In the genomic region with DNA sequence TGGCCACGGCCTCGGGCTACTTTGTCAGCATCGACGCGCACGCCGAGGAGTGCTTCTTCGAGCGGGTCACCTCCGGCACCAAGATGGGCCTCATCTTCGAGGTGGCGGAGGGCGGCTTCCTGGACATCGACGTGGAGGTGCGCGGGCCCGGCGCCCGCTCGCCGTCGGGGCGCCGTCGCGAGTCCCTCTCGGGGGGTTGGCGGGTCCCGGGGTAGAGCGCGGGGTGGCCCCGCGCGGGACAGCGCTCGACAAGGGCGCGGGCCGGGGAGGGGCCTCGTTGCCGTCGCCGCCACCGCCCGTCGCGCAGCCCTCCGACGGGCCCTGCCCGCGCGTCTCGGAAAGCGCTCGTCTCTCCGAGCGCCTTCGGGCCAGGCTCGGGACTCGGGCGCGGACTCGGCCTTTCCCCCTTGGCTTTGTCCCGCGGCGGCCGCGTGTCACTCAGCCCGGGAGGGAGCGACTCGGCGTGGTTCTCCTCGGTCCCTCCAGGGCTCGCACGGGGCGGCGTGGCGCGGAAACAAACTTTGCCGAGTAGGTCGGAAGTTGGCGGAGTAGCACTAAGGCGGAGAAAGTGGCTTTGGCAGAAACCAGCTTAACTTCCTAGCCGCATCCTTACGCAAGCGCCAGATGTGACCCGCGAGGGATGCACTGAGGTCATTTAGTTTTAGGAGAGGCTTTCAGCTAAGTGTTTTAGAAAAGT, we compare ENCODE assay signal across 8 mouse cellular contexts. TPM values are rescaled to one million over a fixed set of nuclear protein-coding genes. Genes with fewer than 3 reads are reported as not detected.
A peak's percentile ranks its signal among the peaks of the same experiment; 100 is the strongest.
DNase-seq lines count a peak whose midpoint lies in the region; ATAC-seq and TF ChIP-seq lines count a peak whose summit lies in the region.

No protein-coding gene starts in this region.

- no peak for TF ChIP-seq CTCF in kidney, postnatal 0 days (IDR thresholded peaks at IDR 0.05; ENCODE audit: low read depth)

- under 1% methylated on average over 68 of the region's 89 CpGs for WGBS in embryonic facial prominence, embryonic 15.5 days
- WGBS in heart, embryonic 14.5 days, result under 1% methylated on average over 54 of the region's 89 CpGs
- under 1% methylated on average over 75 of the region's 89 CpGs for WGBS in kidney, postnatal 0 days

- peak; percentile 36 for ATAC-seq in CD4-positive, CD25-positive, alpha-beta regulatory T cell, adult 4 months
- peak; percentile 76 for ATAC-seq in embryonic facial prominence, embryonic 15.5 days (ENCODE audit: insufficient number of reproducible peaks, low FRiP score, low TSS enrichment, low read depth)
- ATAC-seq in heart, embryonic 14.5 days (ENCODE audit: insufficient number of reproducible peaks, insufficient read depth, low FRiP score, low read depth), result peak; percentile 71
- peak; percentile 73 for ATAC-seq in kidney, postnatal 0 days (replicated peaks; ENCODE audit: low FRiP score, low read depth)

- peak; percentile 72 for DNase-seq in adrenal gland, adult 8-10 months
- DNase-seq in kidney, postnatal 0 days (ENCODE audit: low spot score), result peak; percentile 67
- DNase-seq in lung, postnatal 25 days (ENCODE audit: low spot score), result peak; percentile 64
- DNase-seq in ovary, postnatal 14 days (ENCODE audit: low spot score), result peak; percentile 63
- peak; percentile 70 for DNase-seq in thymus, postnatal 25 days

- peaks cover 29% of the 10 kb centered on the region for H3K36me3 ChIP-seq in embryonic facial prominence, embryonic 15.5 days
- peaks cover 39% of the 10 kb centered on the region for H3K36me3 ChIP-seq in heart, embryonic 14.5 days (ENCODE audit: control insufficient read depth, insufficient read depth, low read length)
- peaks cover 16% of the 10 kb centered on the region for H3K36me3 ChIP-seq in kidney, postnatal 0 days (ENCODE audit: insufficient read depth, low read length)

- no peaks in the 10 kb centered on the region for H3K9me3 ChIP-seq in embryonic facial prominence, embryonic 15.5 days (replicated peaks)
- no peaks in the 10 kb centered on the region for H3K9me3 ChIP-seq in heart, embryonic 14.5 days (ENCODE audit: control insufficient read depth, low read length)
- H3K9me3 ChIP-seq in kidney, postnatal 0 days (replicated peaks; ENCODE audit: low read length), result no peaks in the 10 kb centered on the region

- peak overlapping the region; percentile 96 for H3K4me3 ChIP-seq in embryonic facial prominence, embryonic 15.5 days (replicated peaks)
- H3K4me3 ChIP-seq in heart, embryonic 14.5 days (ENCODE audit: control insufficient read depth in 1 of 2, insufficient read depth in 1 of 2, low read depth in 1 of 2, low read length in 2 of 2), result peak overlapping the region; percentile 80 to 95
- H3K4me3 ChIP-seq in kidney, postnatal 0 days (replicated peaks; ENCODE audit: low read depth, low read length), result peak overlapping the region; percentile 86

- H3K9ac ChIP-seq in embryonic facial prominence, embryonic 15.5 days, result peak overlapping the region; percentile 93
- peak overlapping the region; percentile 93 for H3K9ac ChIP-seq in heart, embryonic 14.5 days (ENCODE audit: low read length)
- peak overlapping the region; percentile 93 for H3K9ac ChIP-seq in kidney, postnatal 0 days (ENCODE audit: low read depth, low read length)

- H3K4me2 ChIP-seq in embryonic facial prominence, embryonic 15.5 days (replicated peaks), result peak overlapping the region; percentile 52
- peak overlapping the region; percentile 75 for H3K4me2 ChIP-seq in heart, embryonic 14.5 days (ENCODE audit: low read length)
- peak overlapping the region; percentile 66 for H3K4me2 ChIP-seq in kidney, postnatal 0 days (ENCODE audit: low read length)

- H3K27me3 ChIP-seq in embryonic facial prominence, embryonic 15.5 days, result no peaks in the 10 kb centered on the region
- H3K27me3 ChIP-seq in heart, embryonic 14.5 days (ENCODE audit: control insufficient read depth, insufficient read depth, low read length), result no peaks in the 10 kb centered on the region
- no peaks in the 10 kb centered on the region for H3K27me3 ChIP-seq in kidney, postnatal 0 days (ENCODE audit: insufficient read depth, low read length)

- peaks cover 18% of the 10 kb centered on the region for H3K4me1 ChIP-seq in embryonic facial prominence, embryonic 15.5 days
- peaks cover 9 to 23% of the 10 kb centered on the region in 2 experiments for H3K4me1 ChIP-seq in heart, embryonic 14.5 days (ENCODE audit: control insufficient read depth in 2 of 2, insufficient read depth in 2 of 2, low read length in 2 of 2)
- H3K4me1 ChIP-seq in kidney, postnatal 0 days (replicated peaks; ENCODE audit: insufficient read depth, low read length), result 0 out of 2 replicates have a peak, but pooled peaks cover 8% of the 10 kb centered on the region

- peak overlapping the region; percentile 89 for H3K27ac ChIP-seq in embryonic facial prominence, embryonic 15.5 days (replicated peaks)
- peak overlapping the region; percentile 78 to 88 for H3K27ac ChIP-seq in heart, embryonic 14.5 days (replicated peaks in 1 of 2; ENCODE audit: control insufficient read depth in 1 of 2, insufficient read depth in 1 of 2, low read depth in 2 of 2, low read length in 2 of 2)
- peak overlapping the region; percentile 94 for H3K27ac ChIP-seq in kidney, postnatal 0 days

RNA-seq across cellular contexts. Expression of a gene that starts 0.6 kb away (rescaled TPM):
- polyA plus RNA-seq in CD4-positive, CD25-positive, alpha-beta regulatory T cell, adult 4 months (2017; shearing (Covaris generic)), result 10 to 100 TPM; 35.7 to 51.2 TPM
- total RNA-seq in adrenal gland, adult 8-10 months (2022), result 100 to 1,000 TPM; 179 to 244 (median 222) TPM
- polyA plus RNA-seq in embryonic facial prominence, embryonic 15.5 days (2015; fragmentation: Nextera tagmentation; extraction: Ambion mirVana), result 566 and 571 TPM in 2 replicates
- polyA plus RNA-seq in heart, embryonic 14.5 days (2014; fragmentation: Nextera tagmentation; extraction: Ambion mirVana), result 437 and 446 TPM in 2 replicates
- polyA plus RNA-seq in kidney, postnatal 0 days (2015; fragmentation: Nextera tagmentation; extraction: Ambion mirVana), result 561 and 572 TPM in 2 replicates

RNA-seq across cellular contexts. Expression of a gene that starts 9.9 kb away (rescaled TPM):
- 1 to 10 TPM in 1 of 2 experiments, under 1 TPM in 1; 0.62 to 1.1 TPM for polyA plus RNA-seq in CD4-positive, CD25-positive, alpha-beta regulatory T cell, adult 4 months (2017; shearing (Covaris generic))
- 10 to 100 TPM; 16.1 to 26.7 (median 21.0) TPM for total RNA-seq in adrenal gland, adult 8-10 months (2022)
- polyA plus RNA-seq in embryonic facial prominence, embryonic 15.5 days (2015; fragmentation: Nextera tagmentation; extraction: Ambion mirVana), result 23.2 and 25.1 TPM in 2 replicates
- 27.2 and 28.3 TPM in 2 replicates for polyA plus RNA-seq in heart, embryonic 14.5 days (2014; fragmentation: Nextera tagmentation; extraction: Ambion mirVana)
- polyA plus RNA-seq in kidney, postnatal 0 days (2015; fragmentation: Nextera tagmentation; extraction: Ambion mirVana), result 24.2 and 27.2 TPM in 2 replicates

RNA-seq across cellular contexts. Expression of a gene that starts 11.6 kb away (rescaled TPM):
- 10 to 100 TPM; 17.2 to 22.9 TPM for polyA plus RNA-seq in CD4-positive, CD25-positive, alpha-beta regulatory T cell, adult 4 months (2017; shearing (Covaris generic))
- 10 to 100 TPM; 13.4 to 28.4 (median 22.0) TPM for total RNA-seq in adrenal gland, adult 8-10 months (2022)
- polyA plus RNA-seq in embryonic facial prominence, embryonic 15.5 days (2015; fragmentation: Nextera tagmentation; extraction: Ambion mirVana), result 14.9 and 17.7 TPM in 2 replicates
- polyA plus RNA-seq in heart, embryonic 14.5 days (2014; fragmentation: Nextera tagmentation; extraction: Ambion mirVana), result 6.5 and 8.3 TPM in 2 replicates
- 7.5 and 8.3 TPM in 2 replicates for polyA plus RNA-seq in kidney, postnatal 0 days (2015; fragmentation: Nextera tagmentation; extraction: Ambion mirVana)

RNA-seq across cellular contexts. Expression of a gene that starts 37.9 kb away (rescaled TPM):
- 10 to 100 TPM; 45.0 to 45.7 TPM for polyA plus RNA-seq in CD4-positive, CD25-positive, alpha-beta regulatory T cell, adult 4 months (2017; shearing (Covaris generic))
- total RNA-seq in adrenal gland, adult 8-10 months (2022), result 10 to 100 TPM; 41.9 to 46.9 (median 45.6) TPM
- 66.4 and 72.3 TPM in 2 replicates for polyA plus RNA-seq in embryonic facial prominence, embryonic 15.5 days (2015; fragmentation: Nextera tagmentation; extraction: Ambion mirVana)
- polyA plus RNA-seq in heart, embryonic 14.5 days (2014; fragmentation: Nextera tagmentation; extraction: Ambion mirVana), result 57.6 and 60.4 TPM in 2 replicates
- polyA plus RNA-seq in kidney, postnatal 0 days (2015; fragmentation: Nextera tagmentation; extraction: Ambion mirVana), result 64.4 and 66.0 TPM in 2 replicates

RNA-seq across cellular contexts. Expression of a gene that starts 37.9 kb away (rescaled TPM):
- 10 to 100 TPM; 57.1 to 69.8 TPM for polyA plus RNA-seq in CD4-positive, CD25-positive, alpha-beta regulatory T cell, adult 4 months (2017; shearing (Covaris generic))
- 10 to 100 TPM; 30.5 to 50.1 (median 40.8) TPM for total RNA-seq in adrenal gland, adult 8-10 months (2022)
- polyA plus RNA-seq in embryonic facial prominence, embryonic 15.5 days (2015; fragmentation: Nextera tagmentation; extraction: Ambion mirVana), result 58.2 and 60.3 TPM in 2 replicates
- polyA plus RNA-seq in heart, embryonic 14.5 days (2014; fragmentation: Nextera tagmentation; extraction: Ambion mirVana), result 33.5 and 34.1 TPM in 2 replicates
- polyA plus RNA-seq in kidney, postnatal 0 days (2015; fragmentation: Nextera tagmentation; extraction: Ambion mirVana), result 44.6 and 49.3 TPM in 2 replicates

Comparison
In these comparisons a context has a peak if more than half of its experiments do, and no peak if none do; other contexts are left out.
1. Peak in every context shown above with its lines: DNase-seq, ATAC-seq, H3K4me3 ChIP-seq and H3K27ac ChIP-seq.
2. RNA of a gene that starts 9.9 kb away (polyA plus RNA-seq): 27.2 to 28.3 TPM in heart, embryonic 14.5 days, 24.2 to 27.2 TPM in kidney, postnatal 0 days and 23.2 to 25.1 TPM in embryonic facial prominence, embryonic 15.5 days; 0.62 to 1.1 TPM in CD4-positive, CD25-positive, alpha-beta regulatory T cell, adult 4 months; every median in the first group is over 10 times any median in the second.